Mouse (Mus musculus) neural tube, embryonic 11.5 days (tissue): ENCODE data around the gene Nup160. TPM values are rescaled to one million over a fixed set of nuclear protein-coding genes. Genes with fewer than 3 reads are reported as not detected.

ENCODE experiments used
- ATAC-seq: fragments of 200-750 bp; cut with Nextera tagmentation; 2 replicates; pipeline ENCODE4 v1.8.0; 2017; ENCODE audit warnings: moderate number of reproducible peaks, mild to moderate bottlenecking, moderate TSS enrichment, moderate library complexity; ENCODE audit not compliant: insufficient read depth, low FRiP score, low TSS enrichment
- DNase-seq: peaks from one replicate; pipeline ENCODE4 v3.0.0-alpha.2; 2015; ENCODE audit warnings: low spot score
- H3K27ac ChIP-seq: fragments of 300-500 bp; sonication (generic); 2 replicates; pipeline ENCODE4 v1.5.1; 2014; ENCODE audit warnings: low read depth, mild to moderate bottlenecking, low read length
- H3K27me3 ChIP-seq: fragments of 300-500 bp; sonication (generic); 2 replicates; pipeline ENCODE4 v1.6.1; 2014; ENCODE audit warnings: mild to moderate bottlenecking, low read length, mixed read lengths; ENCODE audit not compliant: control insufficient read depth, insufficient read depth
- H3K36me3 ChIP-seq: fragments of 300-500 bp; sonication (generic); 2 replicates; pipeline ENCODE4 v1.6.1; 2014; ENCODE audit warnings: mild to moderate bottlenecking, low read length, moderate library complexity, mixed read lengths; ENCODE audit not compliant: control insufficient read depth, insufficient read depth
- H3K4me1 ChIP-seq: fragments of 300-500 bp; sonication (generic); 2 replicates; pipeline ENCODE4 v1.6.1; 2014; ENCODE audit warnings: low read length, mixed read lengths; ENCODE audit not compliant: control insufficient read depth, insufficient read depth
- H3K4me2 ChIP-seq: fragments of 300-500 bp; sonication (generic); 2 replicates; pipeline ENCODE4 v1.6.1; 2014; ENCODE audit warnings: low read depth, mild to moderate bottlenecking, moderate library complexity
- H3K4me3 ChIP-seq: fragments of 300-500 bp; sonication (generic); 2 replicates; pipeline ENCODE4 v1.5.1; 2014; ENCODE audit warnings: low read depth, low read length
- H3K9ac ChIP-seq: fragments of 300-500 bp; sonication (generic); 2 replicates; pipeline ENCODE4 v1.6.1; 2014; ENCODE audit warnings: mild to moderate bottlenecking, low read length
- H3K9me3 ChIP-seq: fragments of 300-500 bp; sonication (generic); 2 replicates; pipeline ENCODE4 v1.6.1; 2016; ENCODE audit warnings: low read length; ENCODE audit not compliant: control insufficient read depth
- WGBS: fragments of 180-500 bp; shearing (Covaris S2); extraction: QIAGEN DNeasy Blood & Tissue Kit; methylation state at CpG from one replicate; pipeline ENCODE4 v1.1.7; 2014; 5-methylcytosine and 5-hydroxymethylcytosine counted together
- polyA plus RNA-seq: library from polyadenylated mRNA; unstranded; fragments of >200 nt; fragmentation: Nextera tagmentation; extraction: Ambion mirVana; gene quantifications from 2 replicates; pipeline ENCODE4 v1.2.1, GENCODE M21; 2014

The Nup160 gene
- polyA plus RNA-seq, 1 experiment from 2014 or later = 61.0 TPM

GRCm38 (mm10) chr2:90658613-90659012 lies 18.4 kb upstream of the Nup160 start:
- Histone ChIP-seq H3K27ac (no peak overlapping the region), H3K27me3 (no peaks in the 10 kb centered on the region), H3K4me2 (no peak overlapping the region), H3K36me3 (no peaks in the 10 kb centered on the region), H3K4me3 (no peak overlapping the region), H3K4me1 (no peaks in the 10 kb centered on the region), H3K9ac (no peak overlapping the region), H3K9me3 (no peaks in the 10 kb centered on the region)
- no peak for DNase-seq
- no peak for ATAC-seq
- WGBS = 74% methylated on average over 4 of the region's 4 CpGs

GRCm38 (mm10) chr2:90659016-90659415 lies 18.0 kb upstream of the Nup160 start:
- Histone ChIP-seq H3K4me3 (no peak overlapping the region), H3K36me3 (no peaks in the 10 kb centered on the region), H3K9ac (no peak overlapping the region), H3K4me2 (no peak overlapping the region), H3K27me3 (no peaks in the 10 kb centered on the region), H3K4me1 (no peaks in the 10 kb centered on the region), H3K27ac (no peak overlapping the region), H3K9me3 (no peaks in the 10 kb centered on the region)
- no peak for DNase-seq
- ATAC-seq = no peak
- 81% methylated on average over 1 of the region's 1 CpGs for WGBS

DNA sequence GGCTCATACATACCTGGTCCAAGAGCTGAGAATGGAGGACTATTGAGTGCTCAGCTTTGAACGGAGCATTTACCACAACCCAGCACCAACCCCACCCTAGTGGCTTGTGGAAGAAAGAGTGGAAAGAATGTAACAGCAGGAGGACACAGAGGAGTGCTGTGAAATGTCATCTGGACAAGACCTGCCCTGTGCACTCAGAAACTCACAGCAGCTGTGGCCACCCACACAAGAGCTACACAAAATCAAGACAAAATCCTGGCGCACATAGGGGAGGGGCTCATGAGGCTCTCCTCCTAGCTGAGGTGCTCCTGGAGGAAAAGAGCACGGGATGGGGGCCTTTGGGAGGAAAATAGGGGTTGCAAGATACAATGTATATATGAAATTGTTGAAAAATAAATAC lies 17.4 kb upstream of the Nup160 start:
- no peak for DNase-seq
- no peaks in the 10 kb centered on the region for H3K9me3 ChIP-seq
- H3K9ac ChIP-seq = no peak overlapping the region
- no peak overlapping the region for H3K27ac ChIP-seq
- H3K4me3 ChIP-seq = no peak overlapping the region
- WGBS = 83% methylated on average over 3 of the region's 3 CpGs
- H3K36me3 ChIP-seq = no peaks in the 10 kb centered on the region
- H3K4me1 ChIP-seq = no peaks in the 10 kb centered on the region
- no peaks in the 10 kb centered on the region for H3K27me3 ChIP-seq
- no peak for ATAC-seq
- no peak overlapping the region for H3K4me2 ChIP-seq

DNA sequence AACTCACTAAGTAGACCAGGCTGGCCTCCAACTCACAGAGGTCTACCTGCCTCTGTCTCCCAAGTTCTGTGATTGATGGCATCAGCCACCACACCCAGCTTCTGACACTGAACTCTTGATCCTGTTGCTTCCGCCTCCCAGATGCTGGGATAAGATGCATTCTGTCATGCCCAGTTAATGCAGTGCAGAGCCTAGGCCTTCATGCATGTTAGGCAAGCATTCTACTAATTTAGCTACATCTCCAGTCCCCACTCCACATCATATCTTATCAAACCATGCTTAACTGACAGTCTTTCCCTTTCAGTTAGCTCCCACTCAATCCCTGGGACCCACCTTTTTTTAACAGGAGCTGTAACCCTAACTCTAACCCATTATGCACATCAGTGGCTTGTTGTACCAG lies 16.1 kb upstream of the Nup160 start:
- 87% methylated on average over 1 of the region's 1 CpGs for WGBS
- Histone ChIP-seq H3K4me2 (no peak overlapping the region), H3K36me3 (no peaks in the 10 kb centered on the region), H3K27me3 (no peaks in the 10 kb centered on the region), H3K9ac (no peak overlapping the region), H3K27ac (no peak overlapping the region), H3K4me1 (no peaks in the 10 kb centered on the region), H3K4me3 (no peak overlapping the region), H3K9me3 (no peaks in the 10 kb centered on the region)
- no peak for ATAC-seq
- no peak for DNase-seq

GRCm38 (mm10) chr2:90661426-90661825 lies 15.6 kb upstream of the Nup160 start:
- no peak overlapping the region for H3K4me2 ChIP-seq
- no peak for DNase-seq
- H3K4me3 ChIP-seq = no peak overlapping the region
- WGBS = 49% methylated on average over 3 of the region's 3 CpGs
- H3K36me3 ChIP-seq = no peaks in the 10 kb centered on the region
- H3K9me3 ChIP-seq = no peaks in the 10 kb centered on the region
- no peak overlapping the region for H3K9ac ChIP-seq
- no peak overlapping the region for H3K27ac ChIP-seq
- no peaks in the 10 kb centered on the region for H3K4me1 ChIP-seq
- no peaks in the 10 kb centered on the region for H3K27me3 ChIP-seq
- ATAC-seq = no peak

DNA sequence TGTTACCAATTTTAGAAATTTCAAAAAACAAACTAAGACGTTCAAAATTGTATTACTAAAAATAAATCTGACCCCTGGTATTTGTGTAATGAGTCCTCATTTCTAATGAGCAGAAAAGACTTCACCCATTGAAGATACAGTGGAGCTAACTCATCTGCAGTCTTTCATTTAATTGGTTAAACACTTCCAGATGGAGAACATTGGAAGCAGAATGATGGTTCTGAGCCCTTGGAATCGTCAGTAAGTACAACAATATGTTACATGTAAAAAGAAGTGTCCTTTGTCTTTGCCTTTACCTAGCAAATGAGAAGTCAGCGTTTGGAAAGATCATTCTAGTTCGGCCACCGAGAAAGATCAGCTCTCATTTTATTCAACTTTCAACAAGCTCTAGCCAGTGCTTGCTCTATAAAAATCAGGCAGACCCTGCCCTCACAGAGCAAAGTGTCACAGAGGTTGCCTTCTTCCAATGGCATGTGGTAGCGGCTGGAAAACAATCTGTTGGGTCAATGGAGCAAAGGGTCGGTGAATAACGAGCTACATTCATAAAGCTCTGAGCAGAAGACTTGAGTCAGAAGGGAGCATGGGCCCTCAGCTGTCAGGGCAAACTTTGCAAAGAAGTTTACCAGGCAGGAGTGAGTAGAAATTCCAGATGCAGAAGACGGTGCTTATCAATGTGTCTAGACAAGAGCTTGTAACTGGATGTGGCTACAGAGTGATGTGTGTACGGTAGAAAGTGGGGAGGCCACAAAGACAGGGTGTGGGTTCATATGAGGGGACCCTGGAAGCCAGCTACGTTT lies 10.2 kb upstream of the Nup160 start:
- Histone ChIP-seq H3K9me3 (no peaks in the 10 kb centered on the region), H3K9ac (no peak overlapping the region), H3K27ac (0 out of 2 replicates have a peak overlapping the region, but pooled peaks have one; percentile 34), H3K36me3 (no peaks in the 10 kb centered on the region), H3K4me2 (no peak overlapping the region), H3K4me1 (no peaks in the 10 kb centered on the region), H3K27me3 (no peaks in the 10 kb centered on the region), H3K4me3 (no peak overlapping the region)
- DNase-seq (peak; percentile 16), ATAC-seq (no peak)
- 57% methylated on average over 11 of the region's 11 CpGs for WGBS

GRCm38 (mm10) chr2:90667388-90668265 lies 9.4 kb upstream of the Nup160 start:
- Histone ChIP-seq H3K4me2 (no peak overlapping the region), H3K4me1 (no peaks in the 10 kb centered on the region), H3K9ac (no peak overlapping the region), H3K4me3 (no peak overlapping the region), H3K36me3 (no peaks in the 10 kb centered on the region), H3K9me3 (no peaks in the 10 kb centered on the region), H3K27ac (0 out of 2 replicates have a peak overlapping the region, but pooled peaks have one; percentile 34), H3K27me3 (no peaks in the 10 kb centered on the region)
- DNase-seq = no peak
- WGBS = 46% methylated on average over 21 of the region's 21 CpGs
- ATAC-seq = no peak

GRCm38 (mm10) chr2:90670343-90670742 lies 6.7 kb upstream of the Nup160 start:
- ATAC-seq (no peak), DNase-seq (no peak)
- 87% methylated on average over 6 of the region's 6 CpGs for WGBS

More at GRCm38 (mm10) chr2:90670343-90670742, 6.7 kb upstream of the Nup160 start:
- no peak overlapping the region for H3K27ac ChIP-seq
- H3K9ac ChIP-seq = no peak overlapping the region
- no peaks in the 10 kb centered on the region for H3K9me3 ChIP-seq
- H3K27me3 ChIP-seq = no peaks in the 10 kb centered on the region
- no peak overlapping the region for H3K4me3 ChIP-seq
- H3K4me1 ChIP-seq = no peaks in the 10 kb centered on the region
- no peaks in the 10 kb centered on the region for H3K36me3 ChIP-seq
- no peak overlapping the region for H3K4me2 ChIP-seq
